Mouse (Mus musculus) heart, postnatal 14 days (tissue): ENCODE results near the gene Pacsin1. TPM values are rescaled to one million over a fixed set of nuclear protein-coding genes. Genes with fewer than 3 reads are reported as not detected.

Source experiments
- total RNA-seq, 2 experiments: library from RNA; stranded (reverse); gene quantifications; 2 replicates each; pipeline ENCODE4 v1.2.3; 2021

Gene Pacsin1
- total RNA-seq, 2 experiments from 2014 or later = 0.27 to 0.48 TPM

Other genes starting within 250 kb of the Pacsin1 start
- under 1 TPM; 0.15 to 0.19 TPM for gene Grm4, start 134.1 kb upstream of the Pacsin1 start, total RNA-seq
- gene Hmga1, start 99.0 kb upstream of the Pacsin1 start, total RNA-seq = 10 to 100 TPM; 37.1 to 38.2 TPM
- gene AI413582, start 89.8 kb upstream of the Pacsin1 start, total RNA-seq = 10 to 100 TPM in 1 of 2 experiments, 1 to 10 TPM in 1; 10.0 to 10.4 TPM
- gene Nudt3, start 32.0 kb upstream of the Pacsin1 start, total RNA-seq = 100 to 1,000 TPM; 320 to 341 TPM
- not detected for gene RPS10-NUDT3, start 20.3 kb upstream of the Pacsin1 start, total RNA-seq
- gene Rps10, start 18.8 kb upstream of the Pacsin1 start, total RNA-seq = 100 to 1,000 TPM; 542 to 580 TPM
- not detected for gene Spdef, start 73.4 kb downstream of the Pacsin1 start, total RNA-seq
- gene D17Wsu92e, start 165.1 kb downstream of the Pacsin1 start, total RNA-seq = 100 to 1,000 TPM; 114 to 117 TPM
- gene Snrpc, start 182.6 kb downstream of the Pacsin1 start, total RNA-seq = 10 to 100 TPM; 61.8 to 70.0 TPM
- 10 to 100 TPM; 14.3 to 18.7 TPM for gene Uhrf1bp1, start 200.9 kb downstream of the Pacsin1 start, total RNA-seq